Mouse (Mus musculus) forebrain, embryonic 13.5 days (tissue): ENCODE data around the gene Mustn1. TPM values are rescaled to one million over a fixed set of nuclear protein-coding genes. Genes with fewer than 3 reads are reported as not detected.

Experiments
- ATAC-seq: fragments of 200-750 bp; cut with Nextera tagmentation; 2 replicates; pipeline ENCODE4 v1.8.0; 2017
- H3K27ac ChIP-seq: fragments of 300-500 bp; sonication (generic); 2 replicates; pipeline ENCODE4 v1.5.1; 2015; ENCODE audit warnings: inconsistent platforms, mild to moderate bottlenecking, moderate library complexity
- H3K27me3 ChIP-seq: fragments of 300-500 bp; sonication (generic); 2 replicates; pipeline ENCODE4 v1.6.1; 2015; ENCODE audit warnings: mild to moderate bottlenecking, inconsistent platforms
- H3K36me3 ChIP-seq: fragments of 300-500 bp; sonication (generic); 2 replicates; pipeline ENCODE4 v1.6.1; 2015; ENCODE audit warnings: mild to moderate bottlenecking, inconsistent platforms; ENCODE audit not compliant: poor library complexity, severe bottlenecking
- H3K4me1 ChIP-seq: fragments of 300-500 bp; sonication (generic); 2 replicates; pipeline ENCODE4 v1.6.1; 2015; ENCODE audit warnings: inconsistent platforms
- H3K4me2 ChIP-seq: fragments of 300-500 bp; sonication (generic); 2 replicates; pipeline ENCODE4 v1.6.1; 2015; ENCODE audit warnings: inconsistent platforms, mild to moderate bottlenecking, moderate library complexity
- H3K4me3 ChIP-seq: fragments of 300-500 bp; sonication (generic); 2 replicates; pipeline ENCODE4 v1.5.1; 2015; ENCODE audit warnings: mild to moderate bottlenecking, inconsistent platforms
- H3K9ac ChIP-seq: fragments of 300-500 bp; sonication (generic); 2 replicates; pipeline ENCODE4 v1.6.1; 2015; ENCODE audit warnings: mild to moderate bottlenecking, inconsistent platforms
- H3K9me3 ChIP-seq: fragments of 300-500 bp; sonication (generic); replicated peaks from 2 replicates; pipeline ENCODE4 v1.6.1; 2016; ENCODE audit warnings: inconsistent platforms
- WGBS: fragments of 180-500 bp; shearing (Covaris S2); methylation state at CpG from one replicate; pipeline ENCODE4 v1.1.7; 2015; 5-methylcytosine and 5-hydroxymethylcytosine counted together
- polyA plus RNA-seq: library from polyadenylated mRNA; unstranded; fragments of >200 nt; fragmentation: Nextera tagmentation; extraction: Ambion mirVana; gene quantifications from 2 replicates; pipeline ENCODE4 v1.2.1, GENCODE M21; 2015

Gene Mustn1
- polyA plus RNA-seq, 1 experiment from 2014 or later = 0.44 TPM

- Histone ChIP-seq H3K27ac (no peak overlapping the region), H3K4me2 (no peak overlapping the region), H3K4me3 (no peak overlapping the region), H3K4me1 (0 out of 2 replicates have a peak, but pooled peaks cover 4% of the 10 kb centered on the region), H3K9ac (no peak overlapping the region), H3K9me3 (no peaks in the 10 kb centered on the region), H3K27me3 (no peaks in the 10 kb centered on the region), H3K36me3 (no peaks in the 10 kb centered on the region)
- 89% methylated on average over 1 of the region's 1 CpGs for WGBS
- ATAC-seq = no peak
Measured at GRCm38 (mm10) chr14:30916516-30916915, 37.5 kb downstream of the Mustn1 start.

- Histone ChIP-seq H3K4me1 (no peaks in the 10 kb centered on the region), H3K36me3 (no peaks in the 10 kb centered on the region), H3K27me3 (no peaks in the 10 kb centered on the region), H3K27ac (no peak overlapping the region), H3K9me3 (no peaks in the 10 kb centered on the region), H3K9ac (no peak overlapping the region), H3K4me2 (no peak overlapping the region), H3K4me3 (no peak overlapping the region)
- ATAC-seq = peak; percentile 55; the same call in 1 of the 2 replicates
- WGBS = 54% methylated on average over 8 of the region's 8 CpGs
Measured at GRCm38 (mm10) chr14:30922053-30922670, 43.2 kb downstream of the Mustn1 start.

GRCm38 (mm10) chr14:30923375-30924105 lies 44.5 kb downstream of the Mustn1 start, which contains the start of gene Itih3:
Gene Itih3, minus strand, starts transcription at chr14:30923760.
- no peaks in the 10 kb centered on the region for H3K9me3 ChIP-seq
- H3K9ac ChIP-seq = no peak within 1 kb of the TSS
- H3K4me1 ChIP-seq = no peaks in the 10 kb centered on the region
- H3K27ac ChIP-seq = no peak within 1 kb of the TSS
- H3K36me3 ChIP-seq = no peaks in the 10 kb centered on the region
- 77% methylated on average over 6 of the region's 6 CpGs for WGBS
- ATAC-seq = no peak
- no peaks in the 10 kb centered on the region for H3K27me3 ChIP-seq
- no peak within 1 kb of the TSS for H3K4me3 ChIP-seq
- H3K4me2 ChIP-seq = no peak within 1 kb of the TSS

- WGBS = 93% methylated on average over 3 of the region's 3 CpGs
Measured at GRCm38 (mm10) chr14:30925492-30925891, 46.5 kb downstream of the Mustn1 start.

GRCm38 (mm10) chr14:30930386-30930785 lies 51.4 kb downstream of the Mustn1 start:
- H3K27ac ChIP-seq = no peak overlapping the region
- no peaks in the 10 kb centered on the region for H3K36me3 ChIP-seq
- 94% methylated on average over 4 of the region's 4 CpGs for WGBS
- H3K4me3 ChIP-seq = no peak overlapping the region
- no peaks in the 10 kb centered on the region for H3K27me3 ChIP-seq
- ATAC-seq = no peak
- H3K9me3 ChIP-seq = no peaks in the 10 kb centered on the region
- no peaks in the 10 kb centered on the region for H3K4me1 ChIP-seq
- no peak overlapping the region for H3K4me2 ChIP-seq
- H3K9ac ChIP-seq = no peak overlapping the region

More at GRCm38 (mm10) chr14:30925492-30925891, 46.5 kb downstream of the Mustn1 start:
- Histone ChIP-seq H3K4me3 (no peak overlapping the region), H3K27ac (no peak overlapping the region), H3K9me3 (no peaks in the 10 kb centered on the region), H3K4me1 (no peaks in the 10 kb centered on the region), H3K4me2 (no peak overlapping the region), H3K9ac (no peak overlapping the region), H3K36me3 (no peaks in the 10 kb centered on the region), H3K27me3 (no peaks in the 10 kb centered on the region)
- no peak for ATAC-seq

Other genes with a start within 250 kb of the Mustn1 start
- 8.8 and 9.3 TPM in 2 replicates for gene Rft1, start 224.8 kb upstream of the Mustn1 start, polyA plus RNA-seq
- 23.5 and 25.8 TPM in 2 replicates for gene Sfmbt1, start 164.4 kb upstream of the Mustn1 start, polyA plus RNA-seq
- gene Tmem110, start 53.6 kb upstream of the Mustn1 start, polyA plus RNA-seq = 13.2 and 15.6 TPM in 2 replicates
- 0.16 TPM in 1 of 2 replicates, not detected in the other for gene Itih4, start 7.3 kb downstream of the Mustn1 start, polyA plus RNA-seq
- gene Itih3, start 44.6 kb downstream of the Mustn1 start, polyA plus RNA-seq = 0.18 and 0.35 TPM in 2 replicates
- 0.09 TPM in 1 of 2 replicates, not detected in the other for gene Itih1, start 64.1 kb downstream of the Mustn1 start, polyA plus RNA-seq
- 17.8 and 20.8 TPM in 2 replicates for gene Nek4, start 72.2 kb downstream of the Mustn1 start, polyA plus RNA-seq
- 56.4 and 63.1 TPM in 2 replicates for gene Glt8d1, start 122.2 kb downstream of the Mustn1 start, polyA plus RNA-seq
- 294 and 323 TPM in 2 replicates for gene Spcs1, start 122.5 kb downstream of the Mustn1 start, polyA plus RNA-seq
- gene Pbrm1, start 139.9 kb downstream of the Mustn1 start, polyA plus RNA-seq = 166 and 170 TPM in 2 replicates
- 76.7 and 80.8 TPM in 2 replicates for gene Gnl3, start 140.0 kb downstream of the Mustn1 start, polyA plus RNA-seq
- 76.6 and 82.2 TPM in 2 replicates for gene Smim4, start 249.8 kb downstream of the Mustn1 start, polyA plus RNA-seq